Mouse (Mus musculus): Measurements from ENCODE around the gene 9230112D13Rik. TPM values are rescaled to one million over a fixed set of nuclear protein-coding genes. Genes with fewer than 3 reads are reported as not detected.

The 9230112D13Rik gene
- polyA plus RNA-seq, 1 experiment from 2014 or later: not detected

GRCm38 (mm10) chr14:34565711-34566110 is 43.1 kb upstream of the 9230112D13Rik start:
- DNase-seq (ENCODE audit: low spot score) (no peak), ATAC-seq (ENCODE audit: insufficient read depth, low FRiP score, low TSS enrichment) (no peak)
- Histone ChIP-seq H3K36me3 (ENCODE audit: control insufficient read depth, insufficient read depth, low read length) (no peaks in the 10 kb centered on the region), H3K27me3 (ENCODE audit: control insufficient read depth, insufficient read depth, low read length) (no peaks in the 10 kb centered on the region), H3K27ac (ENCODE audit: low read depth, low read length) (no peak overlapping the region), H3K4me2 (ENCODE audit: low read depth) (no peak overlapping the region), H3K9ac (ENCODE audit: low read length) (no peak overlapping the region), H3K9me3 (ENCODE audit: control insufficient read depth, low read length) (no peaks in the 10 kb centered on the region), H3K4me3 (ENCODE audit: low read depth, low read length) (no peak overlapping the region), H3K4me1 (ENCODE audit: control insufficient read depth, insufficient read depth, low read length) (no peaks in the 10 kb centered on the region)
- 79% methylated on average over 17 of the region's 17 CpGs for WGBS

- Histone ChIP-seq H3K9me3 (ENCODE audit: control insufficient read depth, low read length) (no peaks in the 10 kb centered on the region), H3K4me1 (ENCODE audit: control insufficient read depth, insufficient read depth, low read length) (no peaks in the 10 kb centered on the region), H3K4me3 (ENCODE audit: low read depth, low read length) (no peak overlapping the region), H3K9ac (ENCODE audit: low read length) (no peak overlapping the region), H3K27ac (ENCODE audit: low read depth, low read length) (no peak overlapping the region), H3K36me3 (ENCODE audit: control insufficient read depth, insufficient read depth, low read length) (no peaks in the 10 kb centered on the region), H3K27me3 (ENCODE audit: control insufficient read depth, insufficient read depth, low read length) (no peaks in the 10 kb centered on the region), H3K4me2 (ENCODE audit: low read depth) (no peak overlapping the region)
- ATAC-seq (ENCODE audit: insufficient read depth, low FRiP score, low TSS enrichment) (no peak), DNase-seq (ENCODE audit: low spot score) (no peak)
- 65% methylated on average over 5 of the region's 5 CpGs for WGBS
These were observed 42.0 kb upstream of the 9230112D13Rik start for GRCm38 (mm10) chr14:34564646-34565045.

- no peaks in the 10 kb centered on the region for H3K4me1 ChIP-seq (ENCODE audit: control insufficient read depth, insufficient read depth, low read length)
- no peak overlapping the region for H3K9ac ChIP-seq (ENCODE audit: low read length)
- no peaks in the 10 kb centered on the region for H3K36me3 ChIP-seq (ENCODE audit: control insufficient read depth, insufficient read depth, low read length)
- H3K27ac ChIP-seq (ENCODE audit: low read depth, low read length): no peak overlapping the region
- H3K4me3 ChIP-seq (ENCODE audit: low read depth, low read length): no peak overlapping the region
- no peak overlapping the region for H3K4me2 ChIP-seq (ENCODE audit: low read depth)
- H3K27me3 ChIP-seq (ENCODE audit: control insufficient read depth, insufficient read depth, low read length): no peaks in the 10 kb centered on the region
- no peak for ATAC-seq (ENCODE audit: insufficient read depth, low FRiP score, low TSS enrichment)
- WGBS: 22% methylated on average over 2 of the region's 2 CpGs
- no peaks in the 10 kb centered on the region for H3K9me3 ChIP-seq (ENCODE audit: control insufficient read depth, low read length)
- no peak for DNase-seq (ENCODE audit: low spot score)
These were observed 39.8 kb upstream of the 9230112D13Rik start for GRCm38 (mm10) chr14:34562393-34562792.

- no peak for ATAC-seq (ENCODE audit: insufficient read depth, low FRiP score, low TSS enrichment)
These were observed 39.0 kb upstream of the 9230112D13Rik start for GRCm38 (mm10) chr14:34561647-34562046.

GRCm38 (mm10) chr14:34558947-34559346 is 36.3 kb upstream of the 9230112D13Rik start:
- Histone ChIP-seq H3K4me1 (ENCODE audit: control insufficient read depth, insufficient read depth, low read length) (no peaks in the 10 kb centered on the region), H3K9ac (ENCODE audit: low read length) (no peak overlapping the region), H3K9me3 (ENCODE audit: control insufficient read depth, low read length) (no peaks in the 10 kb centered on the region), H3K4me3 (ENCODE audit: low read depth, low read length) (no peak overlapping the region), H3K36me3 (ENCODE audit: control insufficient read depth, insufficient read depth, low read length) (no peaks in the 10 kb centered on the region), H3K4me2 (ENCODE audit: low read depth) (no peak overlapping the region), H3K27me3 (ENCODE audit: control insufficient read depth, insufficient read depth, low read length) (no peaks in the 10 kb centered on the region), H3K27ac (ENCODE audit: low read depth, low read length) (no peak overlapping the region)
- ATAC-seq (ENCODE audit: insufficient read depth, low FRiP score, low TSS enrichment) (no peak), DNase-seq (ENCODE audit: low spot score) (no peak)
- 92% methylated on average over 9 of the region's 9 CpGs for WGBS

More at GRCm38 (mm10) chr14:34561647-34562046, 39.0 kb upstream of the 9230112D13Rik start:
- no peak overlapping the region for H3K9ac ChIP-seq (ENCODE audit: low read length)
- no peak for DNase-seq (ENCODE audit: low spot score)
- no peaks in the 10 kb centered on the region for H3K36me3 ChIP-seq (ENCODE audit: control insufficient read depth, insufficient read depth, low read length)
- WGBS: 95% methylated on average over 8 of the region's 8 CpGs
- no peak overlapping the region for H3K27ac ChIP-seq (ENCODE audit: low read depth, low read length)
- no peaks in the 10 kb centered on the region for H3K4me1 ChIP-seq (ENCODE audit: control insufficient read depth, insufficient read depth, low read length)
- no peak overlapping the region for H3K4me2 ChIP-seq (ENCODE audit: low read depth)
- H3K4me3 ChIP-seq (ENCODE audit: low read depth, low read length): no peak overlapping the region
- H3K27me3 ChIP-seq (ENCODE audit: control insufficient read depth, insufficient read depth, low read length): no peaks in the 10 kb centered on the region
- H3K9me3 ChIP-seq (ENCODE audit: control insufficient read depth, low read length): no peaks in the 10 kb centered on the region

GRCm38 (mm10) chr14:34555211-34555610 is 32.6 kb upstream of the 9230112D13Rik start:
- WGBS: 67% methylated on average over 13 of the region's 13 CpGs
- Histone ChIP-seq H3K4me2 (ENCODE audit: low read depth) (no peak overlapping the region), H3K36me3 (ENCODE audit: control insufficient read depth, insufficient read depth, low read length) (no peaks in the 10 kb centered on the region), H3K27me3 (ENCODE audit: control insufficient read depth, insufficient read depth, low read length) (no peaks in the 10 kb centered on the region), H3K27ac (ENCODE audit: low read depth, low read length) (no peak overlapping the region), H3K9me3 (ENCODE audit: control insufficient read depth, low read length) (no peaks in the 10 kb centered on the region), H3K4me1 (ENCODE audit: control insufficient read depth, insufficient read depth, low read length) (no peaks in the 10 kb centered on the region), H3K9ac (ENCODE audit: low read length) (no peak overlapping the region), H3K4me3 (ENCODE audit: low read depth, low read length) (no peak overlapping the region)
- no peak for ATAC-seq (ENCODE audit: insufficient read depth, low FRiP score, low TSS enrichment)
- DNase-seq (ENCODE audit: low spot score): no peak

- Histone ChIP-seq H3K9me3 (ENCODE audit: control insufficient read depth, low read length) (no peaks in the 10 kb centered on the region), H3K27ac (ENCODE audit: low read depth, low read length) (no peak overlapping the region), H3K27me3 (ENCODE audit: control insufficient read depth, insufficient read depth, low read length) (no peaks in the 10 kb centered on the region), H3K36me3 (ENCODE audit: control insufficient read depth, insufficient read depth, low read length) (no peaks in the 10 kb centered on the region), H3K4me2 (ENCODE audit: low read depth) (no peak overlapping the region), H3K9ac (ENCODE audit: low read length) (no peak overlapping the region), H3K4me1 (ENCODE audit: control insufficient read depth, insufficient read depth, low read length) (no peaks in the 10 kb centered on the region), H3K4me3 (ENCODE audit: low read depth, low read length) (no peak overlapping the region)
- DNase-seq (ENCODE audit: low spot score) (no peak), ATAC-seq (ENCODE audit: insufficient read depth, low FRiP score, low TSS enrichment) (no peak)
- WGBS: 82% methylated on average over 3 of the region's 3 CpGs
These were observed 31.4 kb upstream of the 9230112D13Rik start for GRCm38 (mm10) chr14:34554047-34554446.

- ATAC-seq (ENCODE audit: insufficient read depth, low FRiP score, low TSS enrichment) (no peak), DNase-seq (ENCODE audit: low spot score) (no peak)
- WGBS: 83% methylated on average over 6 of the region's 6 CpGs
- H3K27ac ChIP-seq (ENCODE audit: low read depth, low read length): no peak overlapping the region
- no peaks in the 10 kb centered on the region for H3K36me3 ChIP-seq (ENCODE audit: control insufficient read depth, insufficient read depth, low read length)
- H3K9me3 ChIP-seq (ENCODE audit: control insufficient read depth, low read length): no peaks in the 10 kb centered on the region
- H3K27me3 ChIP-seq (ENCODE audit: control insufficient read depth, insufficient read depth, low read length): no peaks in the 10 kb centered on the region
- no peak overlapping the region for H3K4me3 ChIP-seq (ENCODE audit: low read depth, low read length)
- no peaks in the 10 kb centered on the region; the same call in 1 of the 2 replicates for H3K4me1 ChIP-seq (ENCODE audit: control insufficient read depth, insufficient read depth, low read length)
- H3K4me2 ChIP-seq (ENCODE audit: low read depth): no peak overlapping the region
- no peak overlapping the region for H3K9ac ChIP-seq (ENCODE audit: low read length)
These were observed 30.9 kb upstream of the 9230112D13Rik start for GRCm38 (mm10) chr14:34553470-34553869.

GRCm38 (mm10) chr14:34552226-34552625 is 29.6 kb upstream of the 9230112D13Rik start:
- no peak for DNase-seq (ENCODE audit: low spot score)
- H3K27ac ChIP-seq (ENCODE audit: low read depth, low read length): no peak overlapping the region
- no peak overlapping the region for H3K4me2 ChIP-seq (ENCODE audit: low read depth)
- H3K9ac ChIP-seq (ENCODE audit: low read length): no peak overlapping the region
- H3K4me1 ChIP-seq (ENCODE audit: control insufficient read depth, insufficient read depth, low read length): peaks cover 3% of the 10 kb centered on the region
- H3K36me3 ChIP-seq (ENCODE audit: control insufficient read depth, insufficient read depth, low read length): no peaks in the 10 kb centered on the region
- H3K4me3 ChIP-seq (ENCODE audit: low read depth, low read length): no peak overlapping the region
- no peaks in the 10 kb centered on the region for H3K27me3 ChIP-seq (ENCODE audit: control insufficient read depth, insufficient read depth, low read length)
- no peaks in the 10 kb centered on the region for H3K9me3 ChIP-seq (ENCODE audit: control insufficient read depth, low read length)
- no peak for ATAC-seq (ENCODE audit: insufficient read depth, low FRiP score, low TSS enrichment)
- WGBS: 85% methylated on average over 5 of the region's 5 CpGs

All from neural tube, embryonic 11.5 days (tissue).